Mouse (Mus musculus): ENCODE measurements around the gene Map3k11. TPM values are rescaled to one million over a fixed set of nuclear protein-coding genes. Genes with fewer than 3 reads are reported as not detected.
"Not testable (repeated sequence)": the region's sequence is repeated elsewhere in the genome, so short reads cannot be mapped to it uniquely, and the experiment has no call there.

Map3k11 gene
- polyA plus RNA-seq, 1 experiment from 2014 or later: 14.0 TPM

DNA sequence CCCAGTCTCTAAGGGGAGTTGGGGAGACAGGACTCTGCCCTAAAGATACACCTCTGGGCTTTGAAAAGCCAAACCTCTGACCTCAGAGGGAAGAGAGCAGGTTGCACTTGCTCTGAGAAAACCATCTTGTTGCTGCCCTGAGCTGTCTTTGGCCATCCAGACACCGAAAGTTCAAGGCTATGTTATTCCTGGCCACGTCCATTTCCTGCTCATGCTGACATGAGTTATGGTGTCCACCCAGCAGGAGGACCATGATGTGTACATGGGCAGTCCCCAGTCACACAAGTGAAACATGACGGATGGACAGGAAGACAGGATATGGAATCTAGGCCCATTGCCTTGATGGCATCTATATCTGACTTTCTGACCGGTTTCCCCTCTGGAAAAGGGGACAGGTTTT, 8.1 kb upstream of the Map3k11 start:
- peaks cover 33% of the 10 kb centered on the region for H3K36me3 ChIP-seq (ENCODE audit: control insufficient read depth, insufficient read depth, low read length)
- WGBS: 86% methylated on average over 4 of the region's 4 CpGs
- TF ChIP-seq EP300 (optimal IDR thresholded peaks at IDR 0.05) (no peak), CTCF (IDR thresholded peaks at IDR 0.05; ENCODE audit: low read depth) (no peak)

DNA sequence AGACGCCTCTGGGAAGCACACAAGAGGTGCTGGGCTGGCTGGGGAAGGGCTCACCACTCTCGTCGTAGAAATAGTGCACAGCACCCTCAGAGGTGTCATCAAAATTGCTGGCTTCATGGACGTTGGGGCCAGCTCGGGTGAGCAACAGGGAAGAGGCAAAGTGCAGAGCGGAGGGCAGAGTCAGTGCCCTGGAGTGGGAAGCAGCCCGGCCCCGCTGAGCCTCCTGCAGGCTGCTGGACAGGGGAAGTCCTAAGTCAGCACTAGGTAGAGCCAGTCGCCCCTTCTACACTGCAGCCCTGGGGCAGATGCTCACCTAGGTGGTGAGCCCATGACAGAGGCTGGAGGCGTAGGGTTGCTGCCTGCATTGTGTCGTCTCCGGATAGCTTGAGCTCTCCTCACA, 4.3 kb upstream of the Map3k11 start:
- H3K4me3 ChIP-seq (ENCODE audit: low read depth, low read length): no peak overlapping the region
- TF ChIP-seq EP300 (optimal IDR thresholded peaks at IDR 0.05): no peak
- no peak for TF ChIP-seq CTCF (IDR thresholded peaks at IDR 0.05; ENCODE audit: low read depth)
- no peak overlapping the region for H3K4me2 ChIP-seq (replicated peaks; ENCODE audit: low read depth)
- no peaks in the 10 kb centered on the region for H3K9me3 ChIP-seq (ENCODE audit: control insufficient read depth, low read length)
- DNase-seq (ENCODE audit: low spot score) (no peak), ATAC-seq (ENCODE audit: low FRiP score, low TSS enrichment) (no peak)
- H3K4me1 ChIP-seq (replicated peaks; ENCODE audit: control insufficient read depth, insufficient read depth): no peaks in the 10 kb centered on the region; the same call in 1 of the 2 replicates
- H3K36me3 ChIP-seq (ENCODE audit: control insufficient read depth, insufficient read depth, low read length): peaks cover 28% of the 10 kb centered on the region
- H3K27me3 ChIP-seq (ENCODE audit: control insufficient read depth, insufficient read depth, low read length): no peaks in the 10 kb centered on the region
- WGBS: 88% methylated on average over 12 of the region's 12 CpGs
- no peak overlapping the region for H3K9ac ChIP-seq (ENCODE audit: low read length)
- H3K27ac ChIP-seq (replicated peaks): no peak overlapping the region

More for the DNA sequence above, 8.1 kb upstream of the Map3k11 start:
- ATAC-seq (ENCODE audit: low FRiP score, low TSS enrichment) (no peak), DNase-seq (ENCODE audit: low spot score) (no peak)
- Histone ChIP-seq H3K27ac (replicated peaks) (no peak overlapping the region), H3K4me1 (replicated peaks; ENCODE audit: control insufficient read depth, insufficient read depth) (no peaks in the 10 kb centered on the region), H3K4me2 (replicated peaks; ENCODE audit: low read depth) (no peak overlapping the region), H3K4me3 (ENCODE audit: low read depth, low read length) (no peak overlapping the region), H3K27me3 (ENCODE audit: control insufficient read depth, insufficient read depth, low read length) (no peaks in the 10 kb centered on the region), H3K9ac (ENCODE audit: low read length) (no peak overlapping the region), H3K9me3 (ENCODE audit: control insufficient read depth, low read length) (no peaks in the 10 kb centered on the region)

DNA sequence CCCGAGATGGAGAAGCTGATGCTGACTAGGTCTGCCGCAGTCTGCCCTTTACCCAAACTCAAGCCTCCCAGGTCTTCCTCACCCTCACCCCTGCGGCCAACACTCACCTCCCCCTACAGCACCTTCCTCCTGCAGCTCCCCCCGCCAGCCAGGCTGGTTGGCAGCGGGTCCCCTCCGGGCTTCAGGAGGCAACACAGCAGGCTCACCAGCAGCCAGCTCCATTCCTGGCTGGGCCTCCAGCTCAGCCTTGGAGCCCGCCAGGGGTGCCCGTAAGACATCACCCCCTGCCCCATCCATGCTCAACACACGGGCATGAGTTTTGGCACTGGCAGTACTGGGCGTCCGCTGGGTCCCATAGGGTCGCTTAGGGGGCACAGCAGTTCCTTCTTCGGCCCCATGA, 3.6 kb upstream of the Map3k11 start:
- 94% methylated on average over 13 of the region's 13 CpGs for WGBS
- H3K9ac ChIP-seq (ENCODE audit: low read length): no peak overlapping the region
- H3K27ac ChIP-seq (replicated peaks): no peak overlapping the region
- ATAC-seq (ENCODE audit: low FRiP score, low TSS enrichment) (no peak), DNase-seq (ENCODE audit: low spot score) (no peak)
- H3K36me3 ChIP-seq (ENCODE audit: control insufficient read depth, insufficient read depth, low read length): peaks cover 28% of the 10 kb centered on the region
- no peaks in the 10 kb centered on the region; the same call in 1 of the 2 replicates for H3K4me1 ChIP-seq (replicated peaks; ENCODE audit: control insufficient read depth, insufficient read depth)
- TF ChIP-seq EP300 (optimal IDR thresholded peaks at IDR 0.05): no peak
- no peak for TF ChIP-seq CTCF (IDR thresholded peaks at IDR 0.05; ENCODE audit: low read depth)
- no peaks in the 10 kb centered on the region for H3K27me3 ChIP-seq (ENCODE audit: control insufficient read depth, insufficient read depth, low read length)
- H3K4me2 ChIP-seq (replicated peaks; ENCODE audit: low read depth): no peak overlapping the region
- H3K4me3 ChIP-seq (ENCODE audit: low read depth, low read length): no peak overlapping the region
- H3K9me3 ChIP-seq (ENCODE audit: control insufficient read depth, low read length): no peaks in the 10 kb centered on the region

DNA sequence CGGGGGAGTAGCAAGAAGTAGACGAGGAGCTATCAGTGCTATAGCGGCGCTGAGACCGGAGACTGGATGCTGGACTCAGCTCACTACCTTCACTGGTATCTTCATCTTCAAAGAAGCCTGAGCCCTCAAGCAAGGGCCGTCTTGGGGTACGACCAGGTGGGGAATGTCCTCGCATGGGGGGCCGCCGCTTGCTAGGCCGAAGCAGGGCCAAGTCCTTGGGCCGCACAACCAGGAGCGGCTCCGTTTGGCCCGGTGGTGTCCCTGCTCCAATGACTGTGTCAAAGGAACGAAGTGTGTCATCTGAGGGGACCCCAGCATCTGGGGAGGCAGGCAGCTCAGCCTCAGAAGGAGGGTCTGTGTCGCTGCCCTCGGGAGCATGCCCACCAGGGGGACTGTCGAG, 3.1 kb upstream of the Map3k11 start:
- H3K36me3 ChIP-seq (ENCODE audit: control insufficient read depth, insufficient read depth, low read length): peaks cover 27% of the 10 kb centered on the region

DNA sequence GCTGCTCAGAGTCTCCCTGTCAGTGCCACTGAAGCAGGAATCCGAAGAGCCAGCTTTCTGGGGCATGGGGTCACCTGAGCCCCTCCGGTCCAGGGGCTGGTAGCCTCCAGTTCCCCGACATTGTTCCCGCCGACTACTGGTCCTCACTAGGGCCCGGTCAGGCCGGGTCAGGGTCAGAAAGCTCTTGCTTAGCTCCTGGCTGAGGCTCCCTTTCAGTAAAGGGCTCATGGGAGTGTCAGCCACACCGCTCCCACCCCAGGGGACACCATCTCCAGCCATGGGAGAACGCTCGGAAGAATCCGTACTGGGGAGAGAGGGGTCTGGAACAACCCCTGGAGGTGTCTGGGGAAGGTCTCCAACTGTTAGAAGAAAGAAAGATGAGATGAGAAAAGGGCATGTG, 2.7 kb upstream of the Map3k11 start:
- no peaks in the 10 kb centered on the region for H3K27me3 ChIP-seq (ENCODE audit: control insufficient read depth, insufficient read depth, low read length)
- WGBS: 96% methylated on average over 11 of the region's 11 CpGs

More for the DNA sequence above, 3.1 kb upstream of the Map3k11 start:
- H3K27ac ChIP-seq (replicated peaks): no peak overlapping the region
- WGBS: 94% methylated on average over 19 of the region's 19 CpGs
- H3K27me3 ChIP-seq (ENCODE audit: control insufficient read depth, insufficient read depth, low read length): no peaks in the 10 kb centered on the region
- H3K9me3 ChIP-seq (ENCODE audit: control insufficient read depth, low read length): no peaks in the 10 kb centered on the region
- DNase-seq (ENCODE audit: low spot score) (no peak), ATAC-seq (ENCODE audit: low FRiP score, low TSS enrichment) (no peak)
- no peaks in the 10 kb centered on the region; the same call in 1 of the 2 replicates for H3K4me1 ChIP-seq (replicated peaks; ENCODE audit: control insufficient read depth, insufficient read depth)
- H3K4me2 ChIP-seq (replicated peaks; ENCODE audit: low read depth): no peak overlapping the region
- TF ChIP-seq CTCF (IDR thresholded peaks at IDR 0.05; ENCODE audit: low read depth) (no peak), EP300 (optimal IDR thresholded peaks at IDR 0.05) (no peak)
- no peak overlapping the region for H3K4me3 ChIP-seq (ENCODE audit: low read depth, low read length)
- H3K9ac ChIP-seq (ENCODE audit: low read length): no peak overlapping the region

DNA sequence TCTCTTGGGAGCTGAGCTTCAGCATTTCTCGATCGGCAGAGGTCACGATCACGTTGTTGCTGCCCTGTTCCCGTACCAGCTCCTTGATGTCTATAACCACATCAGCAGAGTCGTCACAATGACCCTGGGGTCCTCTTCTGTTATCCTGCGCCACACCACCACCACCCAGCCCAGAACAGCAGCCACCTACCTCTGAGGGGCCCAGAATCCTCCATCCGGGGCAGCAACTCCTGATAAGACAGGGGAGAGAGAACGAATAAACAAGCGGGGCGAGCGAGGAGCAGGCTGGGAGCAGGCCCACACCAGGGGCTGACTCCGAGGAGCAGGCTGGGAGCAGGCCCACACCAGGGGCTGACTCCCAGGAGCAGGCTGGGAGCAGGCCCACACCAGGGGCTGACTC, 2.1 kb upstream of the Map3k11 start:
- H3K36me3 ChIP-seq (ENCODE audit: control insufficient read depth, insufficient read depth, low read length): peaks cover 24% of the 10 kb centered on the region
- 81% methylated on average over 13 of the region's 13 CpGs for WGBS
- no peak overlapping the region for H3K4me3 ChIP-seq (ENCODE audit: low read depth, low read length)
- no peak overlapping the region for H3K9ac ChIP-seq (ENCODE audit: low read length)
- DNase-seq (ENCODE audit: low spot score) (no peak), ATAC-seq (ENCODE audit: low FRiP score, low TSS enrichment) (no peak)
- H3K27me3 ChIP-seq (ENCODE audit: control insufficient read depth, insufficient read depth, low read length): no peaks in the 10 kb centered on the region
- no peak overlapping the region for H3K27ac ChIP-seq (replicated peaks)
- TF ChIP-seq EP300 (optimal IDR thresholded peaks at IDR 0.05) (no peak), CTCF (IDR thresholded peaks at IDR 0.05; ENCODE audit: low read depth) (no peak)
- no peaks in the 10 kb centered on the region for H3K9me3 ChIP-seq (ENCODE audit: control insufficient read depth, low read length)
- H3K4me2 ChIP-seq (replicated peaks; ENCODE audit: low read depth): no peak overlapping the region
- H3K4me1 ChIP-seq (replicated peaks; ENCODE audit: control insufficient read depth, insufficient read depth): no peaks in the 10 kb centered on the region; the same call in none of the 2 replicates

More for the DNA sequence above, 2.7 kb upstream of the Map3k11 start:
- Histone ChIP-seq H3K27ac (replicated peaks) (no peak overlapping the region), H3K36me3 (ENCODE audit: control insufficient read depth, insufficient read depth, low read length) (peaks cover 24% of the 10 kb centered on the region), H3K4me3 (ENCODE audit: low read depth, low read length) (no peak overlapping the region), H3K4me1 (replicated peaks; ENCODE audit: control insufficient read depth, insufficient read depth) (no peaks in the 10 kb centered on the region; the same call in 1 of the 2 replicates), H3K9me3 (ENCODE audit: control insufficient read depth, low read length) (no peaks in the 10 kb centered on the region), H3K9ac (ENCODE audit: low read length) (no peak overlapping the region), H3K4me2 (replicated peaks; ENCODE audit: low read depth) (no peak overlapping the region)
- no peak for DNase-seq (ENCODE audit: low spot score)
- no peak for TF ChIP-seq EP300 (optimal IDR thresholded peaks at IDR 0.05)
- TF ChIP-seq CTCF (IDR thresholded peaks at IDR 0.05; ENCODE audit: low read depth): no peak
- ATAC-seq (ENCODE audit: low FRiP score, low TSS enrichment): no peak

DNA sequence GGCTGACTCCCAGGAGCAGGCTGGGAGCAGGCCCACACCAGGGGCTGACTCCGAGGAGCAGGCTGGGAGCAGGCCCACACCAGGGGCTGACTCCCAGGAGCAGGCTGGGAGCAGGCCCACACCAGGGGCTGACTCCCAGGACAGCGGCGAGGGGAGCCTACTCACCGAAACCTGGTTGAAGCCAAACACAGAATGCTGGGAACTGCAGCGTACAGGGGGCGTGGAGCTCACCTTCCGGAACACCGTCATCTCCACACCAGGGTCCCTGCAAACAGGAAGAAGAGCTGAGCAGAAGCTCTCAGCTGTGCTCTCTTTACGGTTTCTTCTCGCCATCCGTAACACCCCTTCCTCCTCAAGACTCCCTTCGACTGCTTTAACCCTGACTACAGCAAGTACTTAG, 1.6 kb upstream of the Map3k11 start:
- not testable (repeated sequence) for DNase-seq (ENCODE audit: low spot score); H3K4me3 ChIP-seq (ENCODE audit: low read depth, low read length); ATAC-seq (ENCODE audit: low FRiP score, low TSS enrichment); H3K27me3 ChIP-seq (ENCODE audit: control insufficient read depth, insufficient read depth, low read length); H3K27ac ChIP-seq (replicated peaks); H3K9me3 ChIP-seq (ENCODE audit: control insufficient read depth, low read length); H3K4me1 ChIP-seq (replicated peaks; ENCODE audit: control insufficient read depth, insufficient read depth); H3K9ac ChIP-seq (ENCODE audit: low read length); H3K4me2 ChIP-seq (replicated peaks; ENCODE audit: low read depth)
- 94% methylated on average over 12 of the region's 12 CpGs for WGBS
- peaks cover 24% of the 10 kb centered on the region for H3K36me3 ChIP-seq (ENCODE audit: control insufficient read depth, insufficient read depth, low read length)

All from stomach, postnatal 0 days (tissue).